Mouse (Mus musculus) left cerebral cortex, adult 8-10 months (tissue): Measurements from ENCODE around the gene Slc25a39. TPM values are rescaled to one million over a fixed set of nuclear protein-coding genes. Genes with fewer than 3 reads are reported as not detected.
"Not testable (repeated sequence)": the region's sequence is repeated elsewhere in the genome, so short reads cannot be mapped to it uniquely, and the experiment has no call there.

Experiments used
- DNase-seq, 2 experiments: peaks; one replicate each; pipeline ENCODE4 v3.0.0; 2022; ENCODE audit warnings: low spot score in 2 of 2
- total RNA-seq, 4 experiments: library from RNA; stranded (reverse); gene quantifications; 2 replicates each; pipeline ENCODE4 v1.2.4; 2022

Slc25a39 gene
- total RNA-seq, 4 experiments from 2014 or later: 64.1 to 75.4 (median 68.9) TPM

- DNase-seq: no peak
Observed at GRCm38 (mm10) chr11:102375196-102376173, 32.3 kb downstream of the Slc25a39 start.

GRCm38 (mm10) chr11:102374108-102374725 lies 33.5 kb downstream of the Slc25a39 start:
- DNase-seq: no peak

GRCm38 (mm10) chr11:102373646-102374045 lies 34.1 kb downstream of the Slc25a39 start:
- DNase-seq: no peak

- DNase-seq: no peak
Observed at GRCm38 (mm10) chr11:102372936-102373335, 34.8 kb downstream of the Slc25a39 start.

- DNase-seq: no peak
Observed at GRCm38 (mm10) chr11:102371926-102372685, 35.6 kb downstream of the Slc25a39 start.

GRCm38 (mm10) chr11:102370285-102370684 lies 37.5 kb downstream of the Slc25a39 start:
- no peak for DNase-seq

GRCm38 (mm10) chr11:102369263-102369662 lies 38.5 kb downstream of the Slc25a39 start:
- no peak for DNase-seq

GRCm38 (mm10) chr11:102368347-102368746 lies 39.4 kb downstream of the Slc25a39 start:
- no peak for DNase-seq

GRCm38 (mm10) chr11:102367504-102368280 lies 40.1 kb downstream of the Slc25a39 start:
- no peak for DNase-seq

- not testable (repeated sequence) for DNase-seq
Observed at GRCm38 (mm10) chr11:102366103-102366502, 41.6 kb downstream of the Slc25a39 start, which contains the start of gene Slc4a1. Gene Slc4a1, minus strand, starts transcription at chr11:102366203.

- DNase-seq: no peak
Observed at GRCm38 (mm10) chr11:102365699-102366098, 42.0 kb downstream of the Slc25a39 start.

GRCm38 (mm10) chr11:102364570-102365371 lies 43.0 kb downstream of the Slc25a39 start:
- no peak for DNase-seq

GRCm38 (mm10) chr11:102363623-102364022 lies 44.1 kb downstream of the Slc25a39 start:
- DNase-seq: no peak

- no peak for DNase-seq
Observed at GRCm38 (mm10) chr11:102361776-102362495, 45.8 kb downstream of the Slc25a39 start.

- no peak for DNase-seq
Observed at GRCm38 (mm10) chr11:102358365-102358764, 49.4 kb downstream of the Slc25a39 start.

- DNase-seq: peak in 1 of 2 experiments; percentile 36
Observed at GRCm38 (mm10) chr11:102356636-102357350, 51.0 kb downstream of the Slc25a39 start.

GRCm38 (mm10) chr11:102356190-102356589 lies 51.6 kb downstream of the Slc25a39 start:
- DNase-seq: no peak

- no peak for DNase-seq
Observed at GRCm38 (mm10) chr11:102355501-102355900, 52.2 kb downstream of the Slc25a39 start.

GRCm38 (mm10) chr11:102353021-102353431 lies 54.7 kb downstream of the Slc25a39 start:
- DNase-seq: no peak
